Mouse (Mus musculus) E14TG2a.4 (cell line): ENCODE data around the gene Thg1l.

Source experiments
- CTCF ChIP-seq: conservative IDR thresholded peaks from 2 replicates; pipeline ENCODE4 v1.5.1; 2014; ENCODE audit warnings: low read length
- NANOG ChIP-seq: IDR thresholded peaks from 2 replicates; pipeline ENCODE4 v1.6.1; 2014; ENCODE audit warnings: borderline replicate concordance, low read length, mixed read lengths

DNA sequence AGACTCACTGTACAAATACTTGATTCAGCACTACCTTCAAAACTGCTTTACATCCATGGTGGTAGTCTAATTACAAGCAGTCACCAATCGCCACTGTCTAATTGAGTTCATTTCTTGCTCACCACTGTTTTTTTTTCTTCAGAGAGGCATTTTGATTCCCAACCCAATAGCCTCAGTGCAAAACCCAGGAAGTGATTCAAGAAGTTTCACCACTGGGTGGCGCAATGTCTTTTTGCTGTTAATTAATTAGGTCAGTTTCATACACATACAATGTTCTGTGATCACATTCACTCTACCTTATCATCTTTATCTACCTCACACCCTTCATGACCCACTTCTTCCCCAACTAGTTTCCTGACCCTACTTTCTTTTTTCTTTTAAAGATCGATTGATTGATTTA, 4.3 kb upstream of the Thg1l start:
- no peak for TF ChIP-seq NANOG
- peak; percentile 12; the same call in 1 of the 2 replicates for TF ChIP-seq CTCF
